Mouse (Mus musculus) liver (tissue): Measurements from ENCODE around the gene Gm21708.
"Not testable (repeated sequence)": the region's sequence is repeated elsewhere in the genome, so short reads cannot be mapped to it uniquely, and the experiment has no call there.

Source experiments
- DNase-seq: peaks from one replicate; pipeline ENCODE4 v3.0.0-alpha.2; 2020; ENCODE audit warnings: mixed read lengths

The Gm21708 gene

DNA sequence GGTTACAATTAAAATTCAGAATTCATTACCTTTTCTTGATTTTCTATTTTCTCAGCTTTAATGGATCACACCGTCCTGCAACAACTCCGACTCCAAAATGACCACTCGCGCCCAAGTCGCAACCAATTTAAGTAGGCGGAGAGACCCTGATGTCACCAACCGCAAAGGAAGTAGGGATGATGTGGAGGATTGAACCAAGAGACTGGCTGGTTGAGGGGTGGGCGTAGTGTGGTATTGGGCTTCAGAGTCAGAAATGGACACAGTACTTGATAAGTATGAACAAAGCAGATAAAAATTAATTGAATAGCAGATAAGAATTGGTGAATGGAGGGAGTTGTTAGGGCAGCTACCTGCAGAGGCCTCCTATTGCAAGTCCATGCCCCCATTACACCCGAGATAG is at the start of gene Gm21708, which contains the start of gene Gm21704:
TSS of gene Gm21708 (minus strand) at position 101 of the 400 bp plus-strand sequence.
TSS of gene Gm21704 (minus strand) at position 101 of the 400 bp plus-strand sequence.
- not testable (repeated sequence) for DNase-seq
